Mouse (Mus musculus) G1E-ER4 (cell line): ENCODE measurements around the gene Uhrf1bp1l. TPM values are rescaled to one million over a fixed set of nuclear protein-coding genes. Genes with fewer than 3 reads are reported as not detected.

Experiments used
- GATA1 ChIP-seq: IDR thresholded peaks from one replicate; pipeline ENCODE4 v1.8.0; 2012; ENCODE audit warnings: low read length, inconsistent platforms
- polyA plus RNA-seq: library from polyadenylated mRNA; stranded (reverse); fragments of >175 nt; gene quantifications from 2 replicates; pipeline ENCODE4 v1.2.3, GENCODE M21; 2012

Uhrf1bp1l gene
- 2.9 and 8.7 TPM in 2 replicates for polyA plus RNA-seq

DNA sequence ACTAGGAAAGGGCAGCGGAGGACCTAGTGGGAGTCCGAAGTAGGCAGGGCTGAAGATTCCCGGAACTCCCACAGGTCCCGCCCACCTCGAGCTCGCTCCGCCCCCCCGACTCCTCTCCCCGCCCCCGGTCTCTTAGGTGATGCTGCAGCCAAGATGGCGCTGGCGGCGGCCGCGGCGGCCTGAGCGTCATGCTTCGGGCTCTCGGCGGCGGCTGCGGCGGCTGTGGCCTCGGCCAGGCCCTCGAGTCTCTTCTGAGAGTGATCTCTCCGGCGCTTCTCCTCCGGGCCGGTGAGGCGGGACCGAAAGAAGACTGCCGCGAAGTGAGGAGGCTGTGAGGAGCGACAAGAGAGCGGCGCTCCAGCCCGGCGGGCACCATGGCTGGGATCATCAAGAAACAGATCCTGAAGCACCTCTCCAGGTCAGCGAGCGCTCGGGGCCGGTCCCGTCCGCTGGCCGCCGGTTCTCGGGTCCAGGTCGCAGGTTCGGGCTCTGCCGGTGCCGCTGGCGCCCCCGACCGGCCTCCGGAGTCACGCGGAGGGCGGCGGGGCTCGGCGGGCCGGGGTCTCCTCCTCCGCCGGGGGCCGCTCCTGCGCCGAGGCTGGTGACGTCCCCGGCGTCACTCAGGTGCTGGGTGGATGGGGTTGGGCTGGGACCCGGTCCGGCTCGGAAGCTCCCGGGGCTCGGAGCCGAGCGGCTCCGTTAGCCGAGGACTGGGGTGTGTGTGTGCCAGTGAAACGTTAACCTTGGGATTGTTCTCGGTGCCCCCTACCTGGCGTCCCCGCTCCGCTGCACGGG lies at the start of gene Uhrf1bp1l:
Gene Uhrf1bp1l, plus strand, starts transcription at position 121 of the 795 bp plus-strand sequence.
- TF ChIP-seq GATA1, result no peak

DNA sequence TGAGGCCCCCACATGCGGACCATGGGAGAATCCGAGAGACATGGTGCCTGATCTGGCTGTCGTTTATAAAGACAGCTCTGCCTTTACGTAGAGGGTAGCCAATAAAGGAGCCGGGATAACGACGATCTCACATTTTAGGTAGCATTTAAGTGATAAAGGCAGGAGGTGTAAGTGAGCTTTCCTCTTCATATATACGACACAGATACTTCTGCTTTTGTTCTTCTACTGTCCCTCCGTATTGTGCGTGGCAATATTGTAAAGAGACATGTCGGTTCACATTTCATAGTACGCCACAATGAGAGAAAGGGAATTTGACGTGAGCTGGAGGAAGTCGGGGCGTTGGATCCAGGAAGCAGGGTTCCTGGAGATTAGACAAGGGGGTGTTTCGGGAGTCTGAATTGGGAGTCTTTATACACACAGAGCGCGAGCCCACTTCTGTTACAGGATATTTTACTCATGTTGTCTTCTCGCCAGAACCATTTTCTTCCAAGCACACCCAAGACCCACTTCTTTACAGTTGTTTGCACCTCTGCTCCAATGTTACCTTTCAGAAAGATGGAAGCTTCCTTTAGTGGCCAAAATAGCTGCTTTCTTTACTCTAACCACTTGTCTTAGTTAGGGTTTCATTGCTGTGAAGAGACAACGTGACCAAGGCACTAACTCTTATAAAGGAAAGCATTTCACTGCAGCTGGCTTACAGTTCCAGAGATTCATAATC lies 49.4 kb upstream of the Uhrf1bp1l start:
- no peak for TF ChIP-seq GATA1

- no peak for TF ChIP-seq GATA1
Observed at GRCm38 (mm10) chr10:89697956-89698355, 46.8 kb upstream of the Uhrf1bp1l start.

- no peak for TF ChIP-seq GATA1
Observed at GRCm38 (mm10) chr10:89703042-89703441, 41.7 kb upstream of the Uhrf1bp1l start.

- TF ChIP-seq GATA1, result no peak
Observed at GRCm38 (mm10) chr10:89707397-89707796, 37.4 kb upstream of the Uhrf1bp1l start.

GRCm38 (mm10) chr10:89708720-89709119 lies 36.1 kb upstream of the Uhrf1bp1l start:
- TF ChIP-seq GATA1, result no peak

- TF ChIP-seq GATA1, result no peak
Observed at GRCm38 (mm10) chr10:89714910-89715309, 29.9 kb upstream of the Uhrf1bp1l start.

DNA sequence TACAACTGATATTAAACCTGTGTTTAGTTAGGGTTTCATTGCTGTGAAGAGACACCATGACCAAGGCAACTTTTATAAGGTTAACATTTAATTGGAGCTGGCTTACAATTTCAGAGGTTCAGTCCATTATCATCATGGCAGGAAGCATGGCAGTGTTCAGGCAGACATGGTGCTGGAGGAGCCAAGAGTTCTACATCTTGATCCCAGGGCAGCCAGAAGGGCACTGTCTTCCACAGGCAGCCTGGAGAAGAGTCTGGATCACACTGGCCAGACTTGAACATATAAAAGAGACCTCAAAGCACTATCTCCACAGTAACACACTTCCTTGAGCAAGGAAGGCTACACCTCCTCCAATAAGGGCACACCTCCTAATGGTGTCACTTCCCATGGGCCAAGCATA lies 24.5 kb upstream of the Uhrf1bp1l start:
- TF ChIP-seq GATA1, result no peak

DNA sequence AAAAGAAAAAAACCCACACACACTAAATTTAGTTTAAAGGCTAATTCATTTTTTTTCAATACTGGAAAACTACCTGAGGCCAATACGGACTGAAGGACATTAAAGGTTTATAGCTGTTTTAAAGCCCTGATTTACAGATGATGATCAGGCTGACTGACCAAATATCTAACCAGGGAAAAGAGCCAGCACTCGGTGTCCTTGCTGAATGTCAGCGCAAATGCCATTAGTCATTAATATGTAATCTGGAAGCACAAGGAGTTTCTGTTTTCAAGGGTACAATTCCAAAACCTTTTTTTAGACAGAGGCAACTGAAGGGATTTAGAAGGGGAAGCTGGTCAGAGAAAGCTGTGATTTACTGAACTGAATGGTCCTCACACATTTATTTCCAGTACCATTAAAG lies 24.0 kb upstream of the Uhrf1bp1l start:
- TF ChIP-seq GATA1, result no peak

- TF ChIP-seq GATA1, result no peak
Observed at GRCm38 (mm10) chr10:89722247-89723195, 22.3 kb upstream of the Uhrf1bp1l start.

DNA sequence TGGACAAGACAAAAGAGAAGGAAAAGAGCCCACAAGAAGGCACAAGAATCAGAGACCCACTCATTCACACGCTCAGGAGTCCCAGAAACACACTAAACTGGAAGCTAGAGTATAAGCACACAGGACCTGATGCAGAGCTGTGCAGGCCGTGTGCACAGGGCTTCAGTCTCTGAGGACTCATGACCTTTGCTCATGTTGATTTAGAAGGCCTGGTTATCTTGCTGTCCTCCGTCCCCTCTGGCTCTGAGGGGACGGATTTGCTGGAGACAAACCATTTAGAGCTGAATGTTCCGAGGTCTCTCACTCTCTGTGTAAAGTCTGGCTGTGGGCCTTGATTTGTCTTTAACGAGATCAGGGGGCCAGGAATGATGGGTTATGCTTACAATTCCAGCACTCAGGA lies 14.4 kb upstream of the Uhrf1bp1l start:
- no peak for TF ChIP-seq GATA1

DNA sequence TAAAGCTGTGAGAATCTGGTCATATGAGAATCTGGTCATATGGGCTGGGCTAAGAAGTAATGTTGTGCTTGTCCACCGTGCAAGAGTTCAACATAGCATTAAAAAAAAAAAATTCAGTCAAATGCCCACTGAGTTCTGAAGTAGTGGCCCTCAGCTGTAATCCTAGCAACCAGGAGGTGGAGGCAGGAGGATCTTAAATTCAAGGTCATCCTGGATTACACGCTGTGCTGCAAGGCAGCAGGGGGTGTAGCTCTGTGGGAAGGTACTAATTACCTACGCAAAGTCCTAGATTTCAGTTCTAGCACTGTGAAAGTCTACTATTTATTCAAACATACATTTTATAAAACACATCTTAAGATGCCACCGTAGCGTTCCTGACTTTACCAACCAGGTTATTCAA lies 13.4 kb upstream of the Uhrf1bp1l start:
- TF ChIP-seq GATA1, result no peak

DNA sequence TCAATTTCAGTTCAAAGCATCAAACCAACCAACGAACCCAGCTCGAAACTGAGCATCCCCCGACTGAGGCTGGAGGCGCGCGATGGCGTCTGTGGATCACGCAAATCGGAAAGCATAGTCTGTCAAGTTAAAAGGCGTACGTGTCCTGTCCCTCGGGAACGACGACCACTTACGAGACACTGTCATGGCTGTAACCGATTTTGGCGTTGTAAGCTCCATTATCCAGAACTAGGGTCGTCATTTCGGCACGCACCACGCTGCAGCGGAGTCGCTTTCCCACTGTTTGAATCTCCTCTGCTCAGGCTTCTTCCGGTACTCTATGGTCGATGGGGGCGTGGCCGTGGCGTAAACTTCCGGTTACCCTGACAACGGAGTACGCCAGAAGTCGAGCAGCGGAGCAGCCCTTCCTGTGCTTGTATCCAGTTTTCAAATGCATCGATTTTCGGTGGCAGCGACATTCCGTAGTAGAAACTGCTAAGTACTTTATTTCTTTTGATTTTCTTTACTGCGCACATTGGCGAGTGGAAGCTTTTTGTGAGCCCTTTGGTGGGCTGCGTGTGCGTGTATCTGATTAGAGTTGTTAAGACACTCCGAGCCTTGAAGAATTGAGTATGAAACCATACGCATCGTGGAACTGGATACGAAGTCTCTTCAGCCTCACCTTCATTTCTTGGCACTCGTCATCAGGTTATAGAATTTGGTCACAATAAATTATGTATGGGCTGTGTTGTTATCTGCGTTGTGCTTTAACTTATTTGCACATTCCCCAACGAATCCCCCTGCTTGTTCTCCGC lies 12.6 kb upstream of the Uhrf1bp1l start, which contains the start of gene Actr6:
Gene Actr6, minus strand, starts transcription at position 295 of the 794 bp plus-strand sequence.
- TF ChIP-seq GATA1, result no peak

DNA sequence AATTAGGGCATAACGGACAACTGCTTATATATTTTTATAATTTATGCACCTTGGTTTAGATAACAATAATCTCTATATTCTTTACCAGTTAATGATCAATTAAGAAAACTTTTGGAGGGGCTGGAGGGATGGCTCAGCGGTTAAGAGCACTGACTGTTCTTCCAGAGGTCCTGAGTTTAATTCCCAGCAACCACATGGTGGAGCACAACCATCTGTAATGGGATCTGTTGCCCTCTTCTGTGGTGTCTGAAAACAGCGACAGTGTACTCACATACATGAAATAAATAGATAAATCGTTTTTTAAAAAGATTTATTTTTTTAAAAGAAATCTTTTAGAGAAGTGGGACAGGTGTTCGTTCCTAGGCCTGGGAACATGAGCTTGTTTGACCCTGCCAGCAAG lies 7.7 kb upstream of the Uhrf1bp1l start:
- no peak for TF ChIP-seq GATA1

GRCm38 (mm10) chr10:89737887-89738286 lies 6.9 kb upstream of the Uhrf1bp1l start:
- TF ChIP-seq GATA1, result no peak
